Mouse (Mus musculus) hindbrain, embryonic 11.5 days (tissue): ENCODE results near the gene Trnp1. TPM values are rescaled to one million over a fixed set of nuclear protein-coding genes. Genes with fewer than 3 reads are reported as not detected.

Source experiments
- ATAC-seq: fragments of 200-750 bp; cut with Nextera tagmentation; 2 replicates; pipeline ENCODE4 v1.8.0; 2017; ENCODE audit warnings: mild to moderate bottlenecking, moderate TSS enrichment, moderate library complexity; ENCODE audit not compliant: low FRiP score
- DNase-seq: peaks from one replicate; pipeline ENCODE4 v3.0.0-alpha.2; 2015; ENCODE audit warnings: low spot score
- H3K27ac ChIP-seq: fragments of 300-500 bp; sonication (generic); 2 replicates; pipeline ENCODE4 v1.5.1; 2014; ENCODE audit warnings: mild to moderate bottlenecking, low read depth, low read length
- H3K27me3 ChIP-seq: fragments of 300-500 bp; sonication (generic); 2 replicates; pipeline ENCODE4 v1.6.1; 2014; ENCODE audit warnings: mild to moderate bottlenecking, low read length, moderate library complexity, mixed read lengths; ENCODE audit not compliant: control insufficient read depth, insufficient read depth
- H3K36me3 ChIP-seq: fragments of 300-500 bp; sonication (generic); 2 replicates; pipeline ENCODE4 v1.6.1; 2014; ENCODE audit warnings: mild to moderate bottlenecking, low read length, moderate library complexity, mixed read lengths; ENCODE audit not compliant: control insufficient read depth, insufficient read depth
- H3K4me1 ChIP-seq: fragments of 300-500 bp; sonication (generic); replicated peaks from 2 replicates; pipeline ENCODE4 v1.6.1; 2014; ENCODE audit warnings: low read length, mixed read lengths; ENCODE audit not compliant: control insufficient read depth, insufficient read depth
- H3K4me2 ChIP-seq: fragments of 300-500 bp; sonication (generic); replicated peaks from 2 replicates; pipeline ENCODE4 v1.6.1; 2014; ENCODE audit warnings: mild to moderate bottlenecking, low read depth, low read length
- H3K4me3 ChIP-seq: fragments of 300-500 bp; sonication (generic); 2 replicates; pipeline ENCODE4 v1.5.1; 2014; ENCODE audit warnings: low read depth, low read length
- H3K9ac ChIP-seq: fragments of 300-500 bp; sonication (generic); 2 replicates; pipeline ENCODE4 v1.6.1; 2014; ENCODE audit warnings: low read depth, low read length
- H3K9me3 ChIP-seq: fragments of 300-500 bp; sonication (generic); 2 replicates; pipeline ENCODE4 v1.6.1; 2016; ENCODE audit warnings: low read length; ENCODE audit not compliant: control insufficient read depth
- WGBS: fragments of 180-500 bp; shearing (Covaris S2); extraction: QIAGEN DNeasy Blood & Tissue Kit; methylation state at CpG from one replicate; pipeline ENCODE4 v1.1.7; 2014; 5-methylcytosine and 5-hydroxymethylcytosine counted together
- polyA plus RNA-seq: library from polyadenylated mRNA; unstranded; fragments of >200 nt; fragmentation: Nextera tagmentation; extraction: Ambion mirVana; gene quantifications from 2 replicates; pipeline ENCODE4 v1.2.1, GENCODE M21; 2014

The Trnp1 gene
- 1.7 and 2.6 TPM in 2 replicates for polyA plus RNA-seq

- peak within 1 kb of the TSS; percentile 57 for H3K9ac ChIP-seq
- no peaks in the 10 kb centered on the region for H3K36me3 ChIP-seq
- peak within 1 kb of the TSS; percentile 100 for H3K4me2 ChIP-seq
- ATAC-seq (peak; percentile 80), DNase-seq (peak; percentile 85)
- no peaks in the 10 kb centered on the region for H3K9me3 ChIP-seq
- H3K4me3 ChIP-seq: peak within 1 kb of the TSS; percentile 62
- peaks cover 3% of the 10 kb centered on the region for H3K4me1 ChIP-seq
- H3K27ac ChIP-seq: no peak within 1 kb of the TSS
- WGBS: 1% methylated on average over 47 of the region's 53 CpGs
- H3K27me3 ChIP-seq: peaks cover 60% of the 10 kb centered on the region
These were observed at the start of gene Trnp1 for GRCm38 (mm10) chr4:133498160-133498724. Trnp1 (minus strand) TSS chr4:133498550.

GRCm38 (mm10) chr4:133545272-133546231 lies 47.2 kb upstream of the Trnp1 start, which contains the start of gene Nudc:
Nudc (minus strand) TSS chr4:133545996.
- H3K36me3 ChIP-seq: no peaks in the 10 kb centered on the region; the same call in 1 of the 2 replicates
- peak; percentile 96 for ATAC-seq
- H3K9me3 ChIP-seq: no peaks in the 10 kb centered on the region
- peaks cover 3% of the 10 kb centered on the region; the same call in 1 of the 2 replicates for H3K4me1 ChIP-seq
- H3K4me2 ChIP-seq: peak within 1 kb of the TSS; percentile 80
- DNase-seq: peak; percentile 95
- peak within 1 kb of the TSS; percentile 94 for H3K4me3 ChIP-seq
- peak within 1 kb of the TSS; percentile 39 for H3K27ac ChIP-seq
- H3K27me3 ChIP-seq: no peaks in the 10 kb centered on the region
- peak within 1 kb of the TSS; percentile 91 for H3K9ac ChIP-seq
- WGBS: under 1% methylated on average over 68 of the region's 77 CpGs

GRCm38 (mm10) chr4:133536652-133537051 lies 38.3 kb upstream of the Trnp1 start:
- WGBS: 95% methylated on average over 5 of the region's 5 CpGs
- Histone ChIP-seq H3K36me3 (peaks cover 21% of the 10 kb centered on the region), H3K27ac (no peak overlapping the region), H3K4me3 (no peak overlapping the region), H3K4me2 (no peak overlapping the region), H3K9me3 (no peaks in the 10 kb centered on the region), H3K4me1 (no peaks in the 10 kb centered on the region), H3K9ac (no peak overlapping the region), H3K27me3 (no peaks in the 10 kb centered on the region)
- no peak for ATAC-seq
- DNase-seq: no peak

GRCm38 (mm10) chr4:133536081-133536480 lies 37.7 kb upstream of the Trnp1 start:
- no peak overlapping the region for H3K4me3 ChIP-seq
- no peak for ATAC-seq
- H3K27ac ChIP-seq: no peak overlapping the region
- no peak overlapping the region for H3K4me2 ChIP-seq
- no peaks in the 10 kb centered on the region for H3K27me3 ChIP-seq
- H3K9ac ChIP-seq: no peak overlapping the region
- H3K4me1 ChIP-seq: no peaks in the 10 kb centered on the region
- no peaks in the 10 kb centered on the region for H3K9me3 ChIP-seq
- 95% methylated on average over 3 of the region's 3 CpGs for WGBS
- H3K36me3 ChIP-seq: peaks cover 21% of the 10 kb centered on the region
- no peak for DNase-seq

- no peaks in the 10 kb centered on the region for H3K27me3 ChIP-seq
- DNase-seq (no peak), ATAC-seq (no peak)
- peaks cover 24% of the 10 kb centered on the region for H3K36me3 ChIP-seq
- no peaks in the 10 kb centered on the region for H3K4me1 ChIP-seq
- no peak overlapping the region for H3K4me2 ChIP-seq
- 92% methylated on average over 3 of the region's 3 CpGs for WGBS
- H3K9ac ChIP-seq: no peak overlapping the region
- H3K27ac ChIP-seq: no peak overlapping the region
- H3K4me3 ChIP-seq: no peak overlapping the region
- H3K9me3 ChIP-seq: no peaks in the 10 kb centered on the region
These were observed 34.4 kb upstream of the Trnp1 start for GRCm38 (mm10) chr4:133532777-133533176.

GRCm38 (mm10) chr4:133527788-133528187 lies 29.4 kb upstream of the Trnp1 start:
- H3K4me1 ChIP-seq: no peaks in the 10 kb centered on the region
- no peak overlapping the region for H3K4me3 ChIP-seq
- H3K9me3 ChIP-seq: no peaks in the 10 kb centered on the region
- no peaks in the 10 kb centered on the region for H3K27me3 ChIP-seq
- ATAC-seq (no peak), DNase-seq (no peak)
- WGBS: 68% methylated on average over 16 of the region's 16 CpGs
- H3K9ac ChIP-seq: no peak overlapping the region
- H3K4me2 ChIP-seq: no peak overlapping the region
- peaks cover 8% of the 10 kb centered on the region; the same call in 1 of the 2 replicates for H3K36me3 ChIP-seq
- no peak overlapping the region for H3K27ac ChIP-seq

GRCm38 (mm10) chr4:133521502-133521901 lies 23.2 kb upstream of the Trnp1 start:
- Histone ChIP-seq H3K4me3 (no peak overlapping the region), H3K9me3 (no peaks in the 10 kb centered on the region), H3K27ac (no peak overlapping the region), H3K27me3 (peaks cover 32% of the 10 kb centered on the region), H3K36me3 (no peaks in the 10 kb centered on the region), H3K4me1 (no peaks in the 10 kb centered on the region), H3K4me2 (no peak overlapping the region), H3K9ac (no peak overlapping the region)
- WGBS: 82% methylated on average over 2 of the region's 2 CpGs
- no peak for ATAC-seq
- DNase-seq: no peak

GRCm38 (mm10) chr4:133519369-133519665 lies 21.0 kb upstream of the Trnp1 start:
- no peaks in the 10 kb centered on the region for H3K36me3 ChIP-seq
- DNase-seq (peak; percentile 26), ATAC-seq (no peak)
- H3K4me2 ChIP-seq: peak overlapping the region; percentile 37
- peak overlapping the region; percentile 28 for H3K4me3 ChIP-seq
- H3K27ac ChIP-seq: no peak overlapping the region
- 8% methylated on average over 25 of the region's 25 CpGs for WGBS
- no peaks in the 10 kb centered on the region for H3K4me1 ChIP-seq
- H3K9ac ChIP-seq: no peak overlapping the region
- no peaks in the 10 kb centered on the region for H3K9me3 ChIP-seq
- H3K27me3 ChIP-seq: peaks cover 32% of the 10 kb centered on the region
